Mouse (Mus musculus) ES-Bruce4 (cell line): ENCODE results near the gene H2al1k. TPM values are rescaled to one million over a fixed set of nuclear protein-coding genes. Genes with fewer than 3 reads are reported as not detected.
"Not testable (repeated sequence)": the region's sequence is repeated elsewhere in the genome, so short reads cannot be mapped to it uniquely, and the experiment has no call there.

Source experiments
- H3K27ac ChIP-seq: 2 replicates; pipeline ENCODE4 v1.5.1; 2012; ENCODE audit warnings: low read length, inconsistent platforms; ENCODE audit not compliant: insufficient read depth
- H3K27me3 ChIP-seq: 2 replicates; pipeline ENCODE4 v1.6.1; 2012; ENCODE audit warnings: mild to moderate bottlenecking, low read length, inconsistent platforms; ENCODE audit not compliant: control insufficient read depth, poor library complexity, insufficient read depth, severe bottlenecking
- H3K36me3 ChIP-seq: 2 replicates; pipeline ENCODE4 v1.6.1; 2012; ENCODE audit warnings: inconsistent platforms, mild to moderate bottlenecking, low read length, moderate library complexity; ENCODE audit not compliant: control insufficient read depth, poor library complexity, insufficient read depth, severe bottlenecking
- H3K4me1 ChIP-seq: one replicate; pipeline ENCODE4 v1.8.1; 2011; ENCODE audit warnings: low read length; ENCODE audit not compliant: control insufficient read depth, insufficient read depth
- H3K4me3 ChIP-seq: 2 replicates; pipeline ENCODE4 v1.5.1; 2011; ENCODE audit warnings: low read depth, mild to moderate bottlenecking, low read length
- H3K9ac ChIP-seq: 2 replicates; pipeline ENCODE4 v1.6.1; 2012; ENCODE audit warnings: low read depth, mild to moderate bottlenecking, inconsistent platforms; ENCODE audit not compliant: poor library complexity, severe bottlenecking
- H3K9me3 ChIP-seq: replicated peaks from 2 replicates; pipeline ENCODE4 v1.6.1; 2012; ENCODE audit warnings: mild to moderate bottlenecking, low read length, inconsistent platforms; ENCODE audit not compliant: control insufficient read depth, poor library complexity, insufficient read depth, severe bottlenecking
- CTCF ChIP-seq: IDR thresholded peaks from one replicate; pipeline ENCODE4 v1.8.1; 2011; ENCODE audit warnings: low read depth, low read length
- EP300 ChIP-seq: IDR thresholded peaks from 2 replicates; pipeline ENCODE4 v1.6.1; 2011; ENCODE audit warnings: low read depth, low read length; ENCODE audit not compliant: insufficient read depth
- POLR2A ChIP-seq: IDR thresholded peaks from one replicate; pipeline ENCODE4 v1.8.1; 2011; ENCODE audit warnings: low read length; ENCODE audit not compliant: insufficient read depth
- polyA plus RNA-seq: library from polyadenylated mRNA; stranded (reverse); fragments of >200 nt; gene quantifications from 2 replicates; pipeline ENCODE4 v1.2.4, GENCODE M21; 2011; ENCODE audit warnings: low read depth; ENCODE audit not compliant: missing spikeins, insufficient read depth, insufficient read length

Gene H2al1k
- not detected in 2 replicates for polyA plus RNA-seq

DNA sequence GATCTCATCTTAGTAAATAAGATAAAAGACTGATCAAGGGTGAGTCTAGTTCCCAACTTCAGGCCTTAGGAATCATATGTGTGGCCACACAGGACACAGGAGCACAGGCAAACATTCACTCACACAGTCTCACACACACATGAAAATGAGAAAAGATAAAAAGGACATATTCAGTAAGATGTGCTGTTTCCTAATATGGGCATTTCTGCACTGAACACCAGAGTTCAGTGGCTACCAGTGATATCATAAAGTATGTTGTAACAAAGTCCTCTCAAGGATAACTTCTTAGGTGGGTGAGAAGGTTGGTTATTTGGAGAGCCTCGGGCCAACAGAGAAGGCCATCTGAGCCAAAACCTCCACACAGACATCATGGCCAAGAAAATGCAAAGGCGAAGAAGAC lies at the start of gene H2al1k:
Gene H2al1k, plus strand, starts transcription at position 301 of the 400 bp plus-strand sequence.
- not testable (repeated sequence) for H3K9ac ChIP-seq, H3K4me1 ChIP-seq, H3K9me3 ChIP-seq, H3K27ac ChIP-seq, H3K4me3 ChIP-seq, H3K36me3 ChIP-seq, H3K27me3 ChIP-seq

DNA sequence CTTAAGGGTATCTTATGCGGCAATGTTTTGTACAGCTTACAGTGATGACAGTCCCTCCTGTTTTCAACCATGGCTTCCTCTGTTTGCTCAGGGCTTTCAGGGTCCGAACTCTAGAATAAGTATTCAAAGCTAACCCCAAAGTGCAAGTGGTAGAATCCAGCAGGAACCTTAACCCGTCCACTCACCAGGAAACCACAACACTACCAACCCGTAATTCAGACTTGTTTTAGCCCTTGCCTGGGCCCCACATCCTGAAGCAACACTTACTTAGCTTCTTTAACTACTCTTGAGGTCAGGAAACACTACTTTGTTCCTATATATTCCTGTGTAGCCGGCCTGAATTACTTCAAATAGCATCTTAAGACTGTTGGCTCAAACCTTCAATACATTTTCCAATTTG lies 47.6 kb upstream of the H2al1k start:
- H3K27me3 ChIP-seq: no peaks in the 10 kb centered on the region
- no peaks in the 10 kb centered on the region for H3K4me1 ChIP-seq
- H3K9me3 ChIP-seq: no peaks in the 10 kb centered on the region
- no peak for TF ChIP-seq CTCF
- no peak for TF ChIP-seq EP300
- TF ChIP-seq POLR2A: no peak
- H3K9ac ChIP-seq: no peak overlapping the region
- no peaks in the 10 kb centered on the region for H3K36me3 ChIP-seq
- no peak overlapping the region for H3K4me3 ChIP-seq
- H3K27ac ChIP-seq: no peak overlapping the region

DNA sequence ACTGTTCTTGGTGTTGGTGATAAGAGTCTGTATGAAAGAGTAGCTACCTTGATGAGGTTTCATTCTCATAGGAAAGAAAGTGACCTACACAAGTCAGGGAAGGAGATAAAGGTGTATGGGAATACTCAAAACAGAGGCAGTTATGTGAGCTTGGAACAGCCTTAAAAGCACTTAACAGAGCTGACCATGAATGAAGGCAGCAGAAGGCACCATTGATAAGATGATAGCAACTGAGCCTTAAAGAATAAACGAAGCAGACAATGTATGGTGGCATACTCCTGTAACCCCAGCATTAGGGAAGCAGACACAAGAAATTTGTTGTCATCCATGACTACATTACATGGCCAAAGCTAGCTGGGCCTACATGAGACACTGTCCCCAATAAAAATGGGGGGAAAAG lies 47.0 kb upstream of the H2al1k start:
- Histone ChIP-seq H3K27ac (no peak overlapping the region), H3K27me3 (no peaks in the 10 kb centered on the region), H3K4me1 (no peaks in the 10 kb centered on the region), H3K9me3 (no peaks in the 10 kb centered on the region), H3K36me3 (no peaks in the 10 kb centered on the region), H3K4me3 (no peak overlapping the region), H3K9ac (no peak overlapping the region)
- no peak for TF ChIP-seq CTCF
- TF ChIP-seq EP300: no peak
- TF ChIP-seq POLR2A: no peak

DNA sequence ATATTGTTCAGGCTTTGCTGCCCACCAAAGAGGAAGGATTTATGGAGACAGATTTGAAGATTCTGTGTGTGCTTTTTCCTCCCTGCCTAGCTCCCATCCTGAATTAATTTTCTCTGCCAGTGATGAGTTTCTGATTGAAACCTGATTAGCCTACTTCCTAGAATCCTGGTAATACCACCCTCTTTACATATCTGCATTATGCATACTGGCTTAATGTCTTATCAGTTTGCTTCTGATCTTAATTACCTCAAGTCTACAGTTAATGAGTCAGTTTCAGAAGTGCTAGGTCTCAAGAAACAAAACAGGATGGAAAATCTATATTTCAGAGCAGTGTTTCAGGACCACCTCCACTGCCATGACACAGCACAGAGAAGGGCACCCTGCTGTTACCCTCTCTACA lies 34.0 kb upstream of the H2al1k start:
- H3K9me3 ChIP-seq, H3K27me3 ChIP-seq, H3K27ac ChIP-seq, H3K4me3 ChIP-seq, H3K36me3 ChIP-seq, H3K9ac ChIP-seq, H3K4me1 ChIP-seq: not testable (repeated sequence)

DNA sequence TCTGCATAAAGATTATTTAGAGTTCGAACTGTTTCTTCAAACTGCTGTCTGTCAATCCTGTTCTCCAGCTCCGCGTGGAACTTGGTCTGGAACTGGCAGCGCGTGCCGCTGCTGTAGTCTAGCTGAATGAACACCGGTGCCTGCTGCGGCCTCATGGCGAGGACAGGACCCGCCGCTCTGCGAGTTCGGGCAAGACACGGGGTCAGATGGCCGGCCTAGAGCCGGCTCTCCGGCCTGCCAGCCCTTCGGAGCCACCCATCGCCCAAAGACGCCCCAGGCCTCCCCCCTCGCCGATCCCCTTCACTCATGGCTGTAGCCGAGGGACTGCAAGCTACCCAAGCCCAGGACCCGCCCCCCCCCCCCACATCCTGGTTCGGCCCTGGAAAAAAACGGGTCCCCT lies 22.5 kb upstream of the H2al1k start:
- not testable (repeated sequence) for H3K4me3 ChIP-seq, H3K9ac ChIP-seq, H3K9me3 ChIP-seq, H3K27ac ChIP-seq, H3K4me1 ChIP-seq, H3K36me3 ChIP-seq, H3K27me3 ChIP-seq

DNA sequence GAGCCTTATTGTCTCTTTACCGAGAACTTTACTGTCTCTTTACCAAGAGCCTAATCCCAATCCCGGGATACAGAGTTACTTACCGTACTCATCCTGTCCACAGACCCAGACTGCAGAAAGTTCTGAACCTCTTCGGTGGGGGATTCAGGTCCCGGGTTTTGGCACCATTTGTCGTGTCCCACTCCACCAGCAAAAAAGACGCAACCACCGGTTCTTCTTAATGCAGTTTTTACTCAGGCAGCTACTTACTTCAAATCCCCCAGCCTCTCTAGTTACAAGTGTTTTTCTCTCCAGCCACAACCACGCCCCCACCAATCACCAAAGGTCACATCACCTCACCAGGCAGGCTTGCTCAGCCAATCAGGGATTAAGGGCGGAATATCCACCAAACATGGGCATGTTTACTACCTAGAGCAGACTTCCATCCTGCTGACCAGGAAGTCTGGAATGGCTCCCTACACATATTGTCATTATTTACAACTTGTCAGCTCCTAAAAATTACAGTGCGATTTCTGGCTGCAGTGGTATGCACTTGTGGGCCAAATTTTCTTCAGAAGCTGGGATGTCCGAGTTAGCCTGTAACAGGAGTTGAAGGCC lies 18.0 kb upstream of the H2al1k start:
- not testable (repeated sequence) for H3K4me1 ChIP-seq, H3K9me3 ChIP-seq, H3K36me3 ChIP-seq, H3K27me3 ChIP-seq, H3K27ac ChIP-seq, H3K9ac ChIP-seq
- peak overlapping the region; percentile 26; the same call in 1 of the 2 replicates for H3K4me3 ChIP-seq

DNA sequence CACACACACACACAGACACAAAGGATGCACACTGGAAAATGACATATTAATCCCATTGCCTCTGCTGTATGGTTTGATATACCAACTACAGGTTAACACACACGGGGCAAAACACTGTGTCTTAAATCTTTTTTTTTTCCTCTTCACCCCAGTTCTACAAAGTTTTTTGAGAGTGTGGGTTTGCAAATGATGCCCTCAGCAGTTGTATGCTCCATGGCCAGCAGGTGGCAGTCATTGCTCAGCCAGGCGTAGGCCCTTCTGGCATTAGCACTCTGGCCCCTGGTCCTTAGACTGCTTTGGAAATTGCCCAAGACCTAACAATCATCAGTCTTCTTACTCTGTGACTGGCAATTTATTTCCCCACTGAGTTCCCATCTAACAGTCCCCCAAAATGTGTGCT lies 17.4 kb upstream of the H2al1k start:
- not testable (repeated sequence) for H3K4me1 ChIP-seq, H3K4me3 ChIP-seq, H3K27me3 ChIP-seq, H3K9ac ChIP-seq, H3K9me3 ChIP-seq, H3K27ac ChIP-seq, H3K36me3 ChIP-seq

DNA sequence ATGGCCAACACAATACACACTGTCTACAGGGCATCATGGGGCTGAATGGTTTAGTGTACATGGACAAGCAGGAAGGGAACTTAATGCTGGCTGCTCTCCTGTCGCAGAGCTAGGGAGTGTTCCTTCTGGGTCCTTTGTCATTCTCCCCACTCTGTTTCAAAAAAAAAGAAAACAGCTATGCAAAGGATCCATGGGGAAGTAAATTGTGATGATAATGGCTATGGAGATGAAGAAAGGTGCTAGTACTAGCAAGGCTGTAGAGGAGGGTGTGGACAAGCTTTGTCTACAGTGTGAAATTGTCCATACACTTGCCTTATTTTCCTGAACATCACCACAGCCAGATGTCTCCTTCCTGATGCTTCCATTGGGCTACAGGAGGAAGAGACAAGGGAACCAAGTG lies 15.4 kb upstream of the H2al1k start:
- H3K27ac ChIP-seq, H3K27me3 ChIP-seq, H3K9me3 ChIP-seq, H3K4me1 ChIP-seq, H3K4me3 ChIP-seq, H3K9ac ChIP-seq, H3K36me3 ChIP-seq: not testable (repeated sequence)

DNA sequence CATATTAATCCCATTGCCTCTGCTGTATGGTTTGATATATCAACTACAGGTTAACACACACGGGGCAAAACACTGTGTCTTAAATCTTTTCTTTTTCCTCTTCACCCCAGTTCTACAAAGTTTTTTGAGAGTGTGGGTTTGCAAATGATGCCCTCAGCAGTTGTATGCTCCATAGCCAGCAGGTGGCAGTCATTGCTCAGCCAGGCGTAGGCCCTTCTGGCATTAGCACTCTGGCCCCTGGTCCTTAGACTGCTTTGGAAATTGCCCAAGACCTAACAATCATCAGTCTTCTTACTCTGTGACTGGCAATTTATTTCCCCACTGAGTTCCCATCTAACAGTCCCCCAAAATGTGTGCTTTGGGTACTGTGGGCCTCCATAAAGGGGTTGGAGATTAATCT lies 23.6 kb downstream of the H2al1k start:
- H3K36me3 ChIP-seq, H3K27ac ChIP-seq, H3K4me1 ChIP-seq, H3K9me3 ChIP-seq, H3K27me3 ChIP-seq, H3K9ac ChIP-seq, H3K4me3 ChIP-seq: not testable (repeated sequence)
